Mouse (Mus musculus) skeletal muscle tissue, adult 2 months (tissue): Measurements from ENCODE around the gene Ash1l.
A peak's percentile ranks its signal among the peaks of the same experiment; 100 is the strongest.

Experiments
- DNase-seq: peaks from one replicate; pipeline ENCODE4 v3.0.0-alpha.2; 2012; ENCODE audit warnings: low read depth, low spot score

The Ash1l gene

DNA sequence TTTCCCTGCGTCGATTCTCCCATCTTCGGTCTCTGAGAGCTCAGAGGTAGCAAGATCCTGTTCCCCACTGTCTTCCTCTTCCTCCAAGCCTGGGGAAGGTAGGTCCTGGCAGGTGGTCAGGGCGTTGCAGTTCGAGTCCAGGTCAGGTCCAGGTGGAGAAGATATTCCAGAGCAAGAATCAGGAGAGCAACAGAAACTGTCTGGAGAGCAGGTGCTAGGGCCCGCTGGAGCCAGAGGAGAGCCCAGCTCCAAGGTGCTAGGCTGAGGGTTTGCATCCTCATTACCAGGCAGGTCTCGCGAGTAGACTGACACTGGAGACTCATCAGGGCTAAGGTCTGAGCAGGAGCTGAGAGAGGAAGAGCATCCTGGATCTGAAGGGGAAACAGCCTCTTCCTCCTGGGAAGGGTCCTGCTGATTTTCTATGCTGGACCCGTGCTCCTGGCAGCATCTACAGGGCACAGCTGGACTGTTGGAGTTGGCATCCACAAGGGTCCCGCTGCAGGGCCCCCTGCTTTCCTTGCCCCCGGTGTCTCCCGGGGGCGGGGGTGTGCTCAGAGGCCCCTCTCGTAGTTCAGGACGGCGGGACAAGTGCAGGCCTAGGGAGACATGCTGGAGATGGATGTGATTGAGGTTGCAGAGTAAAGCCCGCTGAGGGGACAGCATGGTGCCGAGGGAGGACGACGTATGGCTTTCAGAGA, 141.5 kb downstream of the Ash1l start:
- DNase-seq = no peak

- DNase-seq = no peak
These were observed 142.2 kb downstream of the Ash1l start for GRCm38 (mm10) chr3:89092509-89093090.

DNA sequence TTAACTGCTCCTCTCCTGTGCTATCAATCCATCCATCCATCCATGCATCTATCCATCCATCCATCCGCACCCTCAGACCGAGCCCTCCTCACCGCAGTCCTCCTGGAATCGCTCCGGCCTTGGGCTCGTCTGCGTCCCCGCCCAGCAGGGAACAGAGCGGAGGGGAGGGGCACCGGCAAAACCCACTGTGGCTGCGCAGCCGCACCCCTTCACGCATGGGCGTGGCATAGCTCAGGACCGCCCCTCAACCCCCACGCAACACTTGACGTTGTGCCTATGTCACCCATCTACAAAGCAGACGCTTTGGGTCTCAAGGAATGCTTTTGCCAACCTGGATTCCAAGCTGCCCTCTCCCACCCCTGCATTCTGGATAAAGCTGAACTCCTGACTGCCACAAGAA, 142.8 kb downstream of the Ash1l start, which contains the start of gene Rusc1:
TSS of gene Rusc1 (minus strand) at position 137 of the 400 bp plus-strand sequence.
- peak; percentile 49 for DNase-seq

- DNase-seq = no peak
These were observed 143.6 kb downstream of the Ash1l start for GRCm38 (mm10) chr3:89094021-89094420.

DNA sequence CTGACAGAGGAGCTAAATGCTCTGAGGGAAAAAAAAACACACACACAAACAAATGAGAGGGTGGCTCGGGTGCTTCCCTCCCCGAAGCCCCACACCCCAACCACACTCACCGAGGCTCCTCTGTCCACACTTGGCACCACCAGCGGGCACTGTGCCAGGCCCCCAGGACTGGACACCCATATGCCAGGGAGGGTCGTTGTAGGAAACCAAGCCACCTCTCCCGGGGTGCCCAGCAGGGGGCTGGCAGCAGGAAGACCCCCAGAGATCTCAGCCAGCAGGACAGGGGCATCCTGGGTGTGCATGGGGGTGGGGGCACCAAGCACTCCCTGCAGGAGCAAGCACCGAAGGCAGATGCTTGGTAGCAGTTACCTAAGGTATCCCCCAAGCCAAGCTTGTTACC, 150.4 kb downstream of the Ash1l start, which contains the start of gene Gm43738:
TSS of gene Gm43738 (minus strand) at position 289 of the 400 bp plus-strand sequence.
- DNase-seq = no peak

GRCm38 (mm10) chr3:89101459-89101811, 151.0 kb downstream of the Ash1l start:
- DNase-seq = no peak

GRCm38 (mm10) chr3:89101812-89102494, 151.5 kb downstream of the Ash1l start, which contains the start of gene Fdps:
Gene Fdps (minus strand): TSS chr3:89101959.
- peak; percentile 98 for DNase-seq

DNA sequence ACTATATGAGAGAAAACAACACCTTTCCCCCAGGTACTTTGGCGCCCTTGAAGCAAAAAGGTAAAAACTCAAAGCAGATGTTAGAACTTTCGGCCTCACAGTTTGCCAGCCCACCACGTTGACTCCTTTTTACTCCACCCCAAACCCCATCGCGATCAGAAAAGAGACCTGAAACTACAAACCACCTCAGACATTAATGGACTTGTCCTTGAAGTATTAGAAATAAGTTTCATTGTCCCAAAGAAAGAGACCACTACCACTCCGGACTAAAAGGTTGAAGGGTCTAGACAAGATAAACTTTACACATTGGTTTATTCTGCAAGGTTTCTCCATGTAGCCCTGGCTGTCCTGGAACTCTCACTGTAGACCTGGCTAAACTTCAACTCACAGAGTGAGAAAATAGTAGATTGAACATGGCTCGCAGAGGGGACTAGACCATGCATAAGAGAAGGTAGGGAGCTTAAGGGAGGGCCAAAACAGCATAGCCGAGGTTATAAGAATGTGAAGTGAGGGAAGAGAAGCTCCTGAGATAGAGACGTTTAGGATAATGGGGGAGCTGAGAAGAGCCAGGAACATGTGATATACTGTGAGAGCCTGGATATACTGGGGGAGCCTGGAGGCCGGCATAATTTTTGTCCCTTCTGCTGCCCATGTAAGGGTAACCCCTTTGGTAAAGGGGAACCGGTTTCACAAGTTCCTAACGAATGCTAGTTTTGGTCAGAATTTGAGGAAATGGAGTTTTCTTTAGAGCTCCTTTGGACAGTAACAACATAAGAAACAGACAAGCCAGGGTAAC, 152.3 kb downstream of the Ash1l start:
- no peak for DNase-seq

DNA sequence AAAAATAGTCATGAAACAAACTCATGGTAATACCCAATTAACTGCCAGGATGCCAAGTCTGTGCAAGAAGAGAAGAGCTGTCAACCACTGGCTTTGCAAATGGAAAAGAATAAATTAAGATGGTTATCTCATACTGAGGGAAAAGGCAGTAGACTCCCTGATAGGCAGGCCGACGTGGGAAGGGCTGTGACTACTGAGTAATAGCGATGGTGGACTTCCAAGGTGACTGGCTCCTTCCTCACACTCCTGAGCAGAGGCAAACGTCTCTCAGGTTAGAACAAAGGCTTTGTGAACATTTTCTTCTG, 152.8 kb downstream of the Ash1l start:
- DNase-seq = no peak

DNA sequence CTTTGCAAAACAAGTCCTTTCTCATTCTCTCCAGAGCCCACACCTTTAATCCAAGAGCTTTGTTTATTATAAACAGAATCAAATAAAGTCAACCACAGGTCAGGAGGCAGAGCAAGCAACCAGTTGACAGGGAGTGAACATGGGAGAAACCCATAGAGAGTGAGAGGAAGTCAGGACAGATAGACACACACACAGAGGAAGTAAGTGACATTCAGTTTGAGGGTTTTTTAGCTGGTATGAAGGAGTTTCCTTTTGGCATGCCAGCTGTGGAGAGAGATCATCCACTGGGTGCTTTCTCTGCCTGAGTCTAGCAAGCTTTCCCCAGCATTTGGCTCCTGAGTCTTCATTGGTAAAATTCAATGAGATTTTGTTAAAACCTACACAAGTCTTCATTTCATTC, 156.5 kb downstream of the Ash1l start:
- no peak for DNase-seq

GRCm38 (mm10) chr3:89107545-89107944, 157.1 kb downstream of the Ash1l start:
- DNase-seq = no peak

GRCm38 (mm10) chr3:89108146-89108545, 157.7 kb downstream of the Ash1l start:
- DNase-seq = no peak

DNA sequence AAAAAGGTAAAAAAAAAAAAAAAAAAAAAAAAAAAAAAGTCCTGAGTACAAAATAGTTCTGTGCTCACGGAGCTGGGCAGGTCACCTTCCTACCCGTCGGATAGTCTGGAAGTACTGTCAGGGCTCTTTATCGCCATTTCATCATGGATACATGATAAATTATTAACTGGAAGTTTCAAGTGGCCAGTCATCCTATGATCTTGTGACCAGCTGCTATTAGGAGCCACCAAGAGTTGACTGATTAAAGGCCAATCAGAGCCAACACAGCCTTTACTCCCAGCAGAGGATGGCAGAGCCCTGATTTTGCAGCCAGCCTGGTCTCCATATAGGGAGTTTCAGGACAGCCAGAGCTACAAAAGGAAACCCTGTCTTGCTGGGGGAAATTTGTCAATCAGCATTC, 162.6 kb downstream of the Ash1l start:
- no peak for DNase-seq

DNA sequence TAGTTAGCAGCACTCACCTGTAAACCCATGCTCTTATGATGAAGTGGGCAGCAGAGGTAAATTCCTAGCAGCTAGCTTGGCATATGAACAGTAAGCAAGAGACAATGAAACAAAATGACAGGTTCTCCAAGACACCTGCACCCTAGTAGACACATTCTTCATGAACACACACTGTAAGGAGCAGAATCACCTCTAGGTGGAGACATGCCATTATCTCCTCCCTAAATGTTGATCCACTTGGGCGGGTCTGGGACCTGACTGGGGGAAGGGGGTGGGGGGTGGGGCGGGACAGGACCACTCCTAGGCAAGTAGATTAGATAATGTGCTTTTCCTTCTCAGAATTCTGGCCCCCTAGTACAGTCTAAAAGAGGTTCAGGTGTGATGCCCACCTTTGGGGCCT, 165.1 kb downstream of the Ash1l start:
- DNase-seq = no peak

DNA sequence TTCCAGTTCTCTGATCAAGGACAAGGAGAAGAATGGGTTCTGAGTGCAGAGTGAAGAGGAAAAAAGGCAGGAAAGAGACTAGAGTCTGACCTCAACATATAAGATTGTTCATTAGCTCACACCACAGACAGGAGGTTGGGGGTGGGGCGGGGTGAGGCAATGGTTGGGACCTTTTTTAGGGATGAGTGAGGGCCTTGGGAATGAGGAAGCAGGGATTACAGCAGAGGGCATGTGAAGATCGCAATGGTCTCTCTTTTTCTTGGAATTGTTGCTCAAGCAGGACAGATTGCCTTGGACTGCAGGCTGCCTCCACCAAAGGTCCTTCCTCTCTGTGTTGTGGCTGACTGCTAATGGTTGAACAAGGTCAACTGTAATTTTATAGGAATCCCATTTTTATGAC, 172.9 kb downstream of the Ash1l start:
- DNase-seq = peak; percentile 20

GRCm38 (mm10) chr3:89124241-89124640, 173.8 kb downstream of the Ash1l start:
- DNase-seq = no peak

GRCm38 (mm10) chr3:89125981-89126380, 175.6 kb downstream of the Ash1l start:
- no peak for DNase-seq
